Mouse (Mus musculus) MN1 (cell line): ENCODE data around the gene Slc34a3.
A peak's percentile ranks its signal among the peaks of the same experiment; 100 is the strongest.

ENCODE experiments used
- DNase-seq: peaks from one replicate; pipeline ENCODE4 v3.0.0-alpha.2; 2016; ENCODE audit warnings: low spot score

Slc34a3 gene

DNA sequence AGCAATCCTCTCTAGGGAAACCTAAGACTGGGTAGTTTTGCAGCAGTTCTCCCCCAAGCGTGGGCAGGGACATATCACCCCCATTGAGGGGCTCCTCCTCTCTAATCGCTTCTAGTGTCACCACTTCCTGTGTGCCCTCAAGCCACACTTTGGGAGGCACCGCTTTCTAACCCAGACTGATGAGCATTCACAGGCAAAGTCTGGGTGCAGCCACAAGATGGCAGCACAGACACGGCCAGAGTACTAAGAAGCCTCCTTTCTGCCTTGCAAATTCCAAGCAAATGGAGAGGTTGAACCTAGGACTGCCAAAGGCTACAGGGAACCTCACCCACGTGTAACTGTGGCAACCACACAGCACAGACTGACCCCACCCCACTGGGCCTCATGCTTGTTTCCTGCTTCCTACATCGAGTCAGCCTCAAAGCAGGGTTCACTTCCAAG lies 40.8 kb downstream of the Slc34a3 start:
- DNase-seq, result peak; percentile 85

DNA sequence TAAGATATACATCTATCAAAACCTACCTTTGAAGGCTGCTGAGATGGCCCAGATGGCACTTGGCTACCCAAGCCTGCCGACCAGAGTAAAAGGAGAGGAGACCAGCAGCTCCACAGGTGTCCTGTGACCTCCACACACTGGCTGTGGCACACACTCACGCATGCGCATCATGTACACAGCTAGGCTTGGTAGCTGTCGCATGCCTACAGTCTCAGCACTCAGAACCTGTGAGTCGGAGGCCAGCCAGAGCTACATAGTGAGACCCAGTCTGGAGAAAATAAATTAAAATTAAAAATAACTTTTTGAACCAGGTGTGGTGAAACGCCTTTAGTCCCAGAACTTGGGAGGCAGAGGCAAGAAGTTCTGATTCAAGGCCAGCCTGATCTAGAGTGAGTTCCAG lies 46.3 kb downstream of the Slc34a3 start:
- no peak for DNase-seq

- DNase-seq, result no peak
These were observed 47.6 kb downstream of the Slc34a3 start for GRCm38 (mm10) chr2:25186575-25186930.

GRCm38 (mm10) chr2:25185625-25186574 lies 48.3 kb downstream of the Slc34a3 start:
- peak; percentile 68 for DNase-seq

DNA sequence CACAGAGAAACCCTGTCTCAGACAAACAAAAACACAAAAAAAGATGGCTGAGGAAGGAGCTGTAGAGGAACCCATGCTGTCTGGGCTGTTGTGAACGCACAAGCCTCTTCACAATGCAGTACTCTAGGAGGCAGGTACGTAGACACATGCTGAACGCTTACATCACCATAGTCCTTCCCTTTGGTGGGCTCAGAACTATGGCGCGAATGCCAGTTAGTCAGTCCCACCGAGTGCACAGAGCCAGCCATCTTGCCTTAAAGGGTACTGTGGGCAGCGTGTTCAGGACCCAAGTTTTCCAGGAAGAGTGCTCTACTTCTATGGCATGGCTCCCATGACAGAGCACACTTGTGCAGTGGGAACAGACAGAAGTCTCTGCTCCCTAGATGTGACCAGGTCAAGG lies 49.7 kb downstream of the Slc34a3 start:
- no peak for DNase-seq

- no peak for DNase-seq
These were observed 50.8 kb downstream of the Slc34a3 start for GRCm38 (mm10) chr2:25183336-25183735.

DNA sequence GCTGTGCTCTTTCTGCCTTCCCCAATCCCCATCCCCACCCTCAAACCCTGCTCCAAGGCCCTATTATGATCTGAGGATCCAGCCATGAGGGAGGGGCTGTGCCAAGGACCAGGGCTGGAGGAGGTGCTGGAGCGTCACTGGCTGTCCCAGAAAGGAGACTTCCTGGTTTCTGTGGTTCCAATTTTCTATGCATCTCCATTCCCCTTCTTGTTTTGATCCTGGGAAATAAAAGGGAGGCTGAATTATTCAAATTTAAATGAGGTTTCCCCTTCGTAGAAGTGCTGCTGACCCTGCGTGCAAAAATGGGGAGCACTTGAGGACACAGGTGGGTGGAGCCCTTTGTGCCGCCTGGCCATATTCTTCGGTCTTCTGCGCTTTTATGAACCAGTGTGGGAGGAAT lies 51.5 kb downstream of the Slc34a3 start:
- no peak for DNase-seq

DNA sequence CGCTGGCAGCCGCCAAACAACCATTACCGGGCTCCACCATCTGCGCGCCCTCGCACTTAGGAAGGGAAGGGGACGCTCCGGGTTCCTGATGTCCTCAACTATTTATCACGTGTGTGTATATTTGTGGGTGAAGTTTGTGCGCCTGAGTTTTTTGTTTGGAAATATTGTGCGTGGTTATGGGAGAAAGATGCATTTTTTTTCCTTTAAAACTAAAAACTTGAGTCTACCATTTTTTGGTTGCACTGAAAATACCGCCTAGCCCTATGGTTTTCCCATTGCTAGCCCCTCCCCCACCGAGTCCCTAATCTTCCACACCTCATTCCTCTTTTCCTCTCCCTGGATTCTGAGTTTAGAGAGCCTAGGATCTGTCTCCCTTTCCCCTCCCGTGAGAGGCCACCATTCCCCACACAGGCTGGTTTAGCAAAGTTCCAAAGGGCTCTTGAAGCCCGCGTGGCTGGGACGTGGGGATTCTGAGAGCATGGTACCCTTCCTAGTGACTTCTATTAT lies 52.2 kb downstream of the Slc34a3 start:
- DNase-seq, result peak; percentile 42

DNA sequence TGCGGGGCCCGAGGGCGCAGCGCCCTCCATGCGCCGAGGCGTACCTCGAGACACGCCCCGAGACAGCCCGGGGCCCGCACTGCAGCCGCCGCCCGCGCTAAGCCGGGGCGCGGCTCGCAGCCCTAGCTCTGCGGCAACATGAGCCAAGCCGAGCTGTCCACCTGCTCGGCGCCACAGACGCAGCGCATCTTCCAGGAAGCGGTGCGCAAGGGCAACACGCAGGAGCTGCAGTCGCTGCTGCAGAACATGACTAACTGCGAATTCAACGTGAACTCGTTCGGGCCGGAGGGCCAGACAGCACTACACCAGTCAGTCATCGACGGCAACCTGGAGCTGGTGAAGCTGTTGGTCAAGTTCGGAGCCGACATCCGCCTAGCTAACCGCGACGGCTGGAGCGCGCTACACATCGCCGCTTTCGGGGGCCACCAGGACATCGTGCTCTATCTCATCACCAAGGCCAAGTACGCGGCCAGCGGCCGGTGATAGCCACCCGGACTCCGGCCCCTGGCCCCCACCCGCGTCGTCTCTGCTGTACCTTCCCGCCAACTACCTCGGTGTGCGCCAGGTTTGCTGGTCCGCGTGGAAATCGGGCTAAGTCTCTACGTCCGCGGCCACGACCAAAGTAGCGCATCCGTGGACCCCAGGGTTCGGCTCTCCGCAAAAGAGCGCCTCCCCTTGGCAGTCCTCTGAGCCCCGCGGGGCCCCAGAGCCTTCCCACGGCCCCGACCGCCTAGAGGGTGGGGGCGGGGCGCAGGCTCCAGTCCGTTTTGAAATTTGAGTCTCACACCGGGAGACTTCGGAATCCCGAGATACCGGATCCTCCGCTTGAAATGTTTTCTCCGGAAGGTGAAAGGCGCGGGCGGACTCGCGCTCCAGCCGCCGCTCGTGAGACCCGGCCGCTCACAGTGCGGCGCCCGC lies 52.9 kb downstream of the Slc34a3 start:
- DNase-seq, result peak; percentile 67

DNA sequence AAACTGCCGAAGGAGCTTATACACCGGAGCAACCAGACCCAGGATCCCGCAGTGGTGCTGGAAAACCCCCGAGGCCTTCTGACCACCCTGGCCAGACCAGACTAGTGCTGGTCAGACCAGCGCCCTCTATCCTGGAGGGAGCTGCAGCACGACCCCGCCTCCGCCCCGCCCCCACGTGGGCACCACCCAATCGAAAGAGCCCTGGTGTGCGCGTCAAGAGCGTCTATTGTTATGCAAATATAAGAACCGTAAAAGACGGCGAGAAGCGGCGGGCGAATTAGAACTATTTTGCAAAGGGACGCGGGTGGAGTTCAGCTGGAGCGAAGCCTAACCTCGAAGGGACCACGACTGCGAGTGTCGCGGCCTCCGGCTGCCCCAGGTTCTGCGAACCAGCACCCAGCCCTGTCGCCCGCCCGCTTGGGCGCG lies 53.7 kb downstream of the Slc34a3 start, which contains the start of gene Nrarp:
TSS of gene Nrarp (plus strand) at position 281 of the 426 bp plus-strand sequence.
- DNase-seq, result peak; percentile 94

GRCm38 (mm10) chr2:25179566-25180217 lies 54.5 kb downstream of the Slc34a3 start:
- peak; percentile 33 for DNase-seq
